Mouse (Mus musculus) gastrocnemius, adult 18-20 months (tissue): ENCODE results near the gene Cacnb4. TPM values are rescaled to one million over a fixed set of nuclear protein-coding genes. Genes with fewer than 3 reads are reported as not detected.

ENCODE experiments used
- DNase-seq: peaks from one replicate; pipeline ENCODE4 v3.0.0; 2021; ENCODE audit warnings: low spot score
- total RNA-seq, 2 experiments: library from RNA; stranded (reverse); gene quantifications; 2 replicates each; pipeline ENCODE4 v1.2.3; 2021

Gene Cacnb4
- total RNA-seq, 2 experiments from 2014 or later, result 0.21 to 0.55 TPM

GRCm38 (mm10) chr2:52651547-52651946, 25.1 kb downstream of the Cacnb4 start:
- DNase-seq, result no peak

DNA sequence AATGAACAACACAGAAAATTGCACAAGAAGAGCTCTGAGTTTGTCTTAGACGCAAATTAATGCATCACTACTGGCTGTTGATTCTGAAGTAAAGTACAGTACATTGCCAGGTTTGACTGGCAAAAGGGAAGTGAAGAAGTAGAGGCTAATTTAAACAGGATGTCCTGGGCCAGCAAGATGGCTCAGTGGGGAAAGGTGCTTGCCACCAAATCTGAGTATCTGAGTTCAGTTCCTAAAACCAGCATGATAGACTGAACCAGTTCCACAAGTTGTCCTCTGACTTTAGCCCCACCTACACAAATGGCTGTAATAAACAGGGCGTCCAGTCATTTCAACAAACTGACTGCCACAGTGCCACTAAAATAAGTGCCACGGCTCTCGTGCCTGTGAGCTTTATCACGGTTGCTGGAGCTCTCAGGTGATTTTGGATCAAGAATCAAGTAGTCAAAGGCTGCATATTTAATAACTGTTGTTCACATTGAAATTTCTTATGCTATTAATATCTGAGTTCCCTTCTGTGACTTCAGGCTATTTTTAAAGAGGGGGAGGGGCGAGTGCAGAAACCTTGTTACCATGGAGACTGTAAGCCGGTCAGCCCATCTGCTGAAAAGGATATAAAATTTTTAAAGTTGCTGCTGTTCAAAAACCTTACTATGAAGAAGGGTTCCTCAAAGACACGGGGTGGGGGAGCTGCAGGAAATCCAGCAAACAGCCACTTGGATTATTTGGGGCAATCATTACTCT, 29.2 kb downstream of the Cacnb4 start:
- DNase-seq, result no peak

DNA sequence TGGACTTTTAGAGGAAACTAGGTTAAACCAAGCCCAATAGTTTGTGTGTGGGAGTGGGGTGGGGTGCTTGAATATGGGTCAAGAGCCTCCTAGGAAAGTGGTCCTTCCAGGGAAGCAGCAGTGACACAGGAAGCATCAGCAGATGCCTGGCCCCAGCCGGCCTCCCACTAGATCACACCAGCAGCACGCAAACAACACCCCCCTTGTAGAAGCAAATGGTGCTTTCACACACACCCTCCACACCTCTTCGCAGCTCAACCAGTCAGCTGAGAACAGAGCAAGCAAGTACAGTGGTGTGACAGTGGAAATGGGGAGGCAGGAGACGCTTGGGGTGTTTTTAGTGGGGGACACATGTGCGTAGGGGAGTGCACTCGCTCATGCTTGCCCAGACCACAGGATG, 33.0 kb downstream of the Cacnb4 start:
- DNase-seq, result no peak

- no peak for DNase-seq
Measured at GRCm38 (mm10) chr2:52639530-52639875, 37.1 kb downstream of the Cacnb4 start.

- DNase-seq, result no peak
Measured at GRCm38 (mm10) chr2:52638857-52639529, 37.6 kb downstream of the Cacnb4 start.

DNA sequence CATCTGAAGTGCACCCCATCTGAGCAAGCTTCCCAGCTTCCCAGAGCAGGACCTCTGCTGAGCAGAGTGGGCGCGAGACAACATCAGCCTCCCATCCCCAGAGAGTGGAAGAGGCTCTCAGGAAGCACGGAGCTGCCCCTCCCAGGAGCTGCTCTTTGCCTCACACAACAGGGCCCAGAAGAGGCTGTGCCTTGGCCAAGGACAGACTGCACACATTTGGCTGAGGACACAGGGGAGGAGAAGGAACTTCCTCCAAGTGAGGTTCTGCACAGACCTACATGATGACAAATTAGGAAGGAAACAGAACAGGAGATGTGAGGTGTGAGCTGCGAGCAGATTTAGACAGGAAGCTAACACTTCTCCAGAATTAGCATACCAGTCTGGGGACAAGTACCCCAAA, 38.4 kb downstream of the Cacnb4 start:
- DNase-seq, result no peak

GRCm38 (mm10) chr2:52636051-52636450, 40.6 kb downstream of the Cacnb4 start:
- DNase-seq, result no peak

DNA sequence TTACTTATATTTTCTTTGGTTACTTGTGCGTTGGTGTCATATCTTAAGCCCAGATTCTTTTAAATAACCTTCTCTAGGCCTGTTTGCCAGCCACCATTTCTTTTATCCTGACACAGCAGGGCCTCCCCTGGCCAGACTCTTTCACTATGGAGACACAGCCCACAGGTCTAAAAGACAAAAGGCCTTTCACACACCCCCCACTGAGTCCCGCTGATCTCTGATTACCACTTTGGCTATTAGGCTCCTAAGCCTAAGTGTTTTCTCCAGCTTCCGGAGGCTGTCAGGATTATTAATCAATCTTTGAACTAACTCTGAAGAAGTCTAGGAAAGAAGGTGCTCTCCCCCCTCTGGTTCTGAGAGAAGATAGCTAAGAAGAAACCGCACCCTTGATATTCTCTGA, 41.3 kb downstream of the Cacnb4 start:
- no peak for DNase-seq

DNA sequence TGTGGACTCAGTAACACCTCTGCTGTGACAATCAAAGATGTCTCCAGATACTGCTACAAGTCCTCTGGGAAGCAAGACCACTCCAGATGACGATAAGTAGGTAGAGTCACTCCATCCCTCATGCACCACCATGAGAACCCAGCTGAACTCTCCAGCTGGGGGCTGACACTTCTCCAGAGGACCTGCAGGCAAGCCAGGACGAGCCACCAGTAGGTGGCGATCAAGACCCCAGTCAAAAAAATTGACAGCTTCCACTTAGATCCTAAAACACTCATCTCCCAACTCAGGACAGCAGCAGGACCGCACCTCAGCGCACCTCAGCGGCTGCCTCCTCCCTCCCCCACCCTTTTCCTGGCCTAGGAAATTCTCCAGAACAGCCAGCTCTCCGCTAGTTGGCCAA, 43.8 kb downstream of the Cacnb4 start:
- peak; percentile 56 for DNase-seq

DNA sequence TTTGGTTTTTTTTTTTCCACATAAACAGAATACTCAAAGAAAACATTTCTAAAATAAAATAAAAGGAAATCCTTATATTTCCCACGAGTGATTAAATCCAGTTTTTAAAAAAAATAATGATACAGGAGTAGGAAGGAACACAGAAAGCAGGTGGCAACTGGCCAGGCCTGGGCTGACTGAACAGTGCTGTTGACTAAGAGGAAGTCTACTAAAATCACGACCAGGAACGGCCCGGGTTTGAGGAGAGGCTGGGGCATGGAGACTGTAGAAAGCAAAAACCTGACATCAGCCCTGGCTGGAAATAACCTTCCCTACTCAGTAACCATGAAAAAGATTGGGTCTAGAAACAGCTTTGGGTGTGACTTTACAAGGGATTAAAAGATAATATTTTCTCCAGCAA, 48.4 kb downstream of the Cacnb4 start:
- no peak for DNase-seq

DNA sequence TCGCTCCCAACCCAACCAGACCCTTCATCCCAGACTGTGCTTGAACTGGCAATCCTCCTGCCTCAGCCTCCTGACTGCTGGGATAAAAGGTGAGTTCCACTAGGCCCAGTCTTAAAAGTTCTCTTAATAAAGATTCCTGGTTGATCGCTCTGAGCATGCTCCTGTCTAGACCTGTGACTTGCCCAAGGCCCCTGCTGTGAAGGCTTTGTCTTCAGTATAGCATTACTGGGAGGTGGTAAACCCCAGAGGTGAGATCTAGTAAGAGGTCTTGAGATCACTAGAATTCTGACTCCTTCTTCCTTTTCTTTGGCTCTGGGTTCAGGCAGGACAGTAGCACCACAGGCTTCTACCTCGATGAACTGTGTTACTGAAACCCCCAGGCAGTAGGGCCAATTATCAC, 50.4 kb downstream of the Cacnb4 start:
- no peak for DNase-seq

- no peak for DNase-seq
Measured at GRCm38 (mm10) chr2:52625731-52626130, 50.9 kb downstream of the Cacnb4 start.

- DNase-seq, result no peak
Measured at GRCm38 (mm10) chr2:52623921-52624404, 52.7 kb downstream of the Cacnb4 start.

DNA sequence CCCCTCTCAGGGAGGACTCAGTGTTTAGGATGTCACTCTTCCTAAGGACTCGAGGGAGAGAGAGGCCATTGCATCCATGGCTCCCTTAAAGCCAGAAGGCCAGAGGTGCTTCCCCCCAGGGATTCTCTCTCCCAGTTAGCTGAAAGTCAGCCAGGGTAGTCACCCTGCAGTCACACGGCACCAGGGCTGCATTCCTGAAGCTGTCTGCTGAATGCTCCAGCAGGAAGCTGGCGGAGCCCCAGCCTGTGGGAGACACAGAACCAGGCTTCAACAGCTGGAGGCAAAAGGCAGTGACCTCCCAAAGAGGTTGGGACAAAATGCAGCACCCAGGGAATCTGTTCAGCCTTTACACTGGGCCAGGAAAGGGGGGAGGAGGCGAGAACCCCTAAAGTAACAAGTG, 53.2 kb downstream of the Cacnb4 start:
- DNase-seq, result peak; percentile 23

- no peak for DNase-seq
Measured at GRCm38 (mm10) chr2:52622616-52623015, 54.0 kb downstream of the Cacnb4 start.

DNA sequence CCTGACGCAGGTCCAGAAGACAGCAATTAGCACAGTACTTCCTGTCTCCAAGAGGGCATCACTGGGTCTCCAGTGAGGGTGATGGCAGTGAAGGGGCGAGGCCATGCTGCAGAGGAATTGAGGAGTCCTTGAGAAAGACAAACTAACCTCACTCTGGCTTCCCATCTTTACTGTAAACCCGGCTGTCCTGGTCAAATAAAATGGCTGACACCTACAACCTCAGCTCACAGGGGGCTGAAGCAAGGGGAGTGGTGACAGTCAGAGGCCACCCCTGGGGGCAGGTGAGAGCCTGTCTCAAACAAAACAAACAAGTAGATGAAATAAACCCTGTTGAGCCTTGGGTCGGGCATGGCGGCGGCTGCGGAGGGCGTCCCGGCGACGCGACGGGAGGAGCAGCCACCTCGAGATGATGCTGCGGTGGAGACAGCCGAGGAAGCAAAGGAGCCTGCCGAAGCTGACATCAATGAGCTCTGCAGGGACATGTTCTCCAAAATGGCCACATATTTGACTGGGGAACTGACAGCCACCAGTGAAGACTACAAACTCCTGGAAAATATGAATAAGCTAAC, 57.1 kb downstream of the Cacnb4 start:
- DNase-seq, result no peak

- no peak for DNase-seq
Measured at GRCm38 (mm10) chr2:52618804-52619203, 57.8 kb downstream of the Cacnb4 start.

- DNase-seq, result peak; percentile 44
Measured at GRCm38 (mm10) chr2:52615429-52615828, 61.2 kb downstream of the Cacnb4 start.

DNA sequence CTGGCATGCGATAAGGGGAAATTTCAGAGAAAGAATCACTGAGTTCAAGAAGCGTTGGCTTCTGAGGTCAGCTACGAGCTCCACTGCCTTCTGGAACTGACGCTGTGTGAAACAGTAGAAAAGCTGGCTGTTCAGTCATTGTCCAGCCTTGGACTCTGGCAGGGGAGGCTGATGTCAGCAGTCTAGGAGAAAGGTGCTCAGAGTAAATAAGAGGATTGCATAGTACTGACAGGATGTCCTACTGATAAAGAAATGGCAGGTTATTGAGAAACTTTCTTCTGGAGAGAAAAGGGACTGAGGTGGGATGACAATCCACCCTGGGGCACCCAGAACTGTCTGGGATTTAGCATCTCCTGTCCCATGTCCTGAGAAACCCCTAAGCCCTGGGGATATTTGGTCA, 62.7 kb downstream of the Cacnb4 start:
- no peak for DNase-seq

DNA sequence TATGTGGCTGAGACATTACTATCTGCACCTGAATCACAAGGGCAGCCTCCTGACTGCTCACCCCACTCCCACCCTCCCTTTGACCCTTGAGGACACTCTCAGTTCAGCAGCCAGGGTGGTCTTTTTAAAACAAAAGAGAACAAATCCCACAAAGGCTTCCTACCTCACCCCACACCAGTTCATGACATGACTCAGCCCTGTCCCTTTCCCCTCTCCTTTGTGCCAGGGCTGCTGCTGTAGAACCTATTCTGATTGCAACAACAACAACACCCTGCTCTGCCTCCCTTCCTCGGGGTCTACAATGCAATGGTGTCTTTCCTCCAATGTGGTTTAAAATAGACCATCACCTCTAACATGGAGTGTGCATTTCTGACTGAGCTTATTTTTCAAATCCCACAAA, 67.1 kb downstream of the Cacnb4 start:
- DNase-seq, result no peak

DNA sequence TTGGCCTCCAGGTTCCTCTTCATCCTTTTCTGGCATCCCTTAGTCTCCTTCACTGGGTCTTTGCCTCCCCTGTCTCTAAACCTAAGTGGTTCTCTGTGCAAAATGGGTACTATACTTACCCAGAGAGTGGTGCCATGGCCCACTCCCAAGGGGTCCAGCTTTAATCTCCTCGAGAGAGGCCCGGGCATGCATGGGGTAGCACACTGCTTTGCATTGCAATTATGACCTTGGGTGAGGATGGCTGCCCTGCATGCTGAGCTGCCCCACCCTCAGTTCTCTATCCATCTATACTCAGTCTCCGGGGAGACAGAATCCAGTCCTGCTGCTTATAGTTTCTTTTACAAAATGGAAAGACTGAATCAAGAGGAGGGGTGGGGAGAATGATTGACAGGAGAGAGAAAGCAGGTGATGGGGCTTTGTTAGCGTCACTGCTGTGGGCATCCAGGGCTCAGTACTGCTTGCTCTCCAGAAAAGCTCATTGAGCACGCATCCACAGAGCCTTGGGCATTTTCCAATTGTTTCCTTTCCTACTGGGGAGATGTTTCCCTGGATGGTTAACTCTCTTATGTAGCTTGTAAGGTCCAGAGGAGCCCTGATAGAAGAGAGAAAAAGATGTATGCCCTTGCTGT, 68.7 kb downstream of the Cacnb4 start:
- DNase-seq, result no peak

GRCm38 (mm10) chr2:52606331-52606730, 70.3 kb downstream of the Cacnb4 start:
- no peak for DNase-seq
